Mouse (Mus musculus) midbrain, embryonic 14.5 days (tissue): Measurements from ENCODE around the gene C130074G19Rik. TPM values are rescaled to one million over a fixed set of nuclear protein-coding genes. Genes with fewer than 3 reads are reported as not detected.

ENCODE experiments used
- ATAC-seq: fragments of 200-750 bp; cut with Nextera tagmentation; 2 replicates; pipeline ENCODE4 v1.8.0; 2017; ENCODE audit warnings: moderate number of reproducible peaks, moderate library complexity; ENCODE audit not compliant: low FRiP score, low TSS enrichment
- DNase-seq: peaks from one replicate; pipeline ENCODE4 v3.0.0-alpha.2; 2015
- H3K27ac ChIP-seq: fragments of 300-500 bp; sonication (generic); replicated peaks from 2 replicates; pipeline ENCODE4 v1.5.1; 2014; ENCODE audit warnings: mild to moderate bottlenecking, low read depth, low read length, moderate library complexity
- H3K27me3 ChIP-seq: fragments of 300-500 bp; sonication (generic); 2 replicates; pipeline ENCODE4 v1.6.1; 2014; ENCODE audit warnings: low read length, control low read depth, mixed read lengths; ENCODE audit not compliant: control insufficient read depth, insufficient read depth
- H3K36me3 ChIP-seq: fragments of 300-500 bp; sonication (generic); 2 replicates; pipeline ENCODE4 v1.6.1; 2014; ENCODE audit warnings: low read length, control low read depth; ENCODE audit not compliant: control insufficient read depth, insufficient read depth
- H3K4me1 ChIP-seq: fragments of 300-500 bp; sonication (generic); 2 replicates; pipeline ENCODE4 v1.6.1; 2014; ENCODE audit warnings: mild to moderate bottlenecking, antibody characterized with exemption, low read length, control low read depth; ENCODE audit not compliant: control insufficient read depth, insufficient read depth
- H3K4me2 ChIP-seq: fragments of 300-500 bp; sonication (generic); 2 replicates; pipeline ENCODE4 v1.6.1; 2014; ENCODE audit warnings: mild to moderate bottlenecking, low read length, moderate library complexity
- H3K4me3 ChIP-seq: fragments of 300-500 bp; sonication (generic); replicated peaks from 2 replicates; pipeline ENCODE4 v1.5.1; 2014; ENCODE audit warnings: low read depth, low read length
- H3K9ac ChIP-seq: fragments of 300-500 bp; sonication (generic); replicated peaks from 2 replicates; pipeline ENCODE4 v1.6.1; 2014; ENCODE audit warnings: mild to moderate bottlenecking, low read length, moderate library complexity
- H3K9me3 ChIP-seq: fragments of 300-500 bp; sonication (generic); 2 replicates; pipeline ENCODE4 v1.6.1; 2016; ENCODE audit warnings: low read length, control low read depth, mixed read lengths; ENCODE audit not compliant: control insufficient read depth
- WGBS: fragments of 180-500 bp; shearing (Covaris S2); extraction: QIAGEN DNeasy Blood & Tissue Kit; methylation state at CpG from one replicate; pipeline ENCODE4 v1.1.7; 2014; 5-methylcytosine and 5-hydroxymethylcytosine counted together
- polyA plus RNA-seq: library from polyadenylated mRNA; unstranded; fragments of >200 nt; fragmentation: Nextera tagmentation; extraction: Ambion mirVana; gene quantifications from 2 replicates; pipeline ENCODE4 v1.2.1, GENCODE M21; 2014

The C130074G19Rik gene
- 0.40 and 1.1 TPM in 2 replicates for polyA plus RNA-seq

DNA sequence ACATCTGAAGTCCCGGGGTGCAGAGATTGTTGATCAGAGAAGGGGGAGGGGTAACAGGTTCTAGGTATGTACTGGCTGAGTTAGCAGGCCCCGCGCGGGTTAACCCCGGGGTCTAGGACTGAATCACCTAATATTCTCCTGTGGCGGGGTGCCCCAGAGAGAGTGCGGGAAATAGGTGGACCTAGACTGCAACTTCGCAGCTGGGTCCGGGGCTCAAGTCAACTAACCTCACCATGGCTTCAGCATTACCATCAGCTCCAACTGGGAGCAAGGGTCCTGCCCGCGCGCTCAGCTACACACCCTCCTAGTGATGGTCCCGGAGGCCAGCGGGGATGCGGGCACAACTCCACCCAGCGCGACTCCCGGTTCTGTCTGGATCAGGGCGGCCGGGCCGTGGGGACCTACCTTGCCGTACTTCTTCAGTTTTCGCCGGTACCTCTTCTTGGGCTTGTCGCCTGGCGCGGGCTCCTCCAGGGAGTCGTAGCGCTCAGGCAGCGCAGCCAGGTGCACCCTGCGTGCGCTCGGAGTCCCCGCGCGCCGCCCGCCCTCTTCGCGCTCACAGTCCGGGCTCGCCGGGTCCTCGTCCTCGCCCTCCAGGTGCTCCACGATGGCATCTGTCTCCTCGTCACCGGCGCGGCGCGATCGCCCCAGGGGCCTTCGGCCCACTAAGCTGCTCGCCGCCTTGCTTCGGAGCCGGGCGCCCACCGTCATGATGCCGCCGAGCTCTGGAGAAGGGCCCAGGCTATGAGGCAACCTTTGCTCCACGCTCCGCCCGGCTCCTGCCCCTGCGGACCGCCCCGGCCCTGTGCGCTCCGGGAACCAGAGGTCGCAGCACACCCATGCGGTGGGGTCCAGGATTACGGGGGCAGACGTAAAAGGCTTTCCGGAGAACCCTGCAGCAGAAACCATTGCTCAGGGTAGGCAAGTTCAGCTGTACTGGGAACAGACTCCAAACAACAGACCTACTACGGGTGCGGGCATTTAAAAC is at the start of gene C130074G19Rik:
TSS of gene C130074G19Rik (minus strand) at position 938 of the 988 bp plus-strand sequence.
- WGBS: 3% methylated on average over 77 of the region's 77 CpGs
- H3K27ac ChIP-seq: no peak within 1 kb of the TSS
- H3K4me2 ChIP-seq: peak within 1 kb of the TSS; percentile 74
- DNase-seq (peak; percentile 51), ATAC-seq (peak; percentile 50; the same call in 1 of the 2 replicates)
- H3K4me1 ChIP-seq: no peaks in the 10 kb centered on the region
- H3K4me3 ChIP-seq: peak within 1 kb of the TSS; percentile 36
- no peaks in the 10 kb centered on the region for H3K9me3 ChIP-seq
- no peaks in the 10 kb centered on the region for H3K36me3 ChIP-seq
- H3K27me3 ChIP-seq: peaks cover 33% of the 10 kb centered on the region
- H3K9ac ChIP-seq: peak within 1 kb of the TSS; percentile 39; the same call in 1 of the 2 replicates

DNA sequence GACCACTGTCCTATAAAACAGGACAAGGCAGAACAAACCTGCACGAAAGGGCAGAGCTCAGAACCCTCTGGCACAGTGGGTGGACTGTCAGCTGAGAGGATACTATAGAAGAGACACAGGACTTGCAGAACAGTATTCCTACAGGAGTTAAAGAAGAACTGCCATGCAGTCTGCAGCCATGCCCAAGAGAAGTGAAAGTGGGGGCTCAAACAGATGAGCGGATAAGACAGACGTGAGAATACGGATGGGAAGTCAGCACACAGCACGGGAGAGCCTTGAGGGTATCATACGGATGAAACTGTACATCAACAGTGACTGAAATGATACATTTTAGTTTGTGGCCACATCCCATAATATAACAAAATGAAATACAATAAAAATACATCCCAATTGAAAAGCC is 48.1 kb upstream of the C130074G19Rik start:
- DNase-seq (no peak), ATAC-seq (no peak)
- Histone ChIP-seq H3K9ac (no peak overlapping the region), H3K9me3 (no peaks in the 10 kb centered on the region), H3K27ac (no peak overlapping the region), H3K36me3 (peaks cover 31% of the 10 kb centered on the region), H3K4me2 (no peak overlapping the region), H3K4me3 (no peak overlapping the region), H3K4me1 (no peaks in the 10 kb centered on the region), H3K27me3 (no peaks in the 10 kb centered on the region)
- WGBS: 90% methylated on average over 6 of the region's 6 CpGs

DNA sequence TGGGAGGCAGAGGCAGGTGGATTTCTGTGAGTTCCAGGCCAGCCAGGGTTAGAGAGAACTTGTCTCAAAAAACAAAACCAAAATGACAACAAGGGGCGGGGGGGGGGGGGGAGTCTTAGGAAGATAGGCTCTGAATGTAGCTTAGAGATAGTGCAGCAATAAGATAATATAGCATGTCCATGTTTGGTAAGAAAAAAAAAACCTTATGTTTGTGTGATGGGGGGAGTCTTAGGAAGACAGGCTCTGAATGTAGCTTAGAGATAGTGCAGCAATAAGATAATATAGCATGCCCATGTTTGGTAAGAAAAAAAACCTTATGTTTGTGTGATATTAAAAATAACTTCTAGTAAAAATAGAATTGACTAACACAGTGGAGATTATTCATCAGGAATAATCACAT is 45.4 kb upstream of the C130074G19Rik start:
- no peak for ATAC-seq
- Histone ChIP-seq H3K27ac (no peak overlapping the region), H3K4me1 (no peaks in the 10 kb centered on the region), H3K4me2 (no peak overlapping the region), H3K9me3 (no peaks in the 10 kb centered on the region), H3K4me3 (no peak overlapping the region), H3K27me3 (no peaks in the 10 kb centered on the region), H3K36me3 (peaks cover 54% of the 10 kb centered on the region), H3K9ac (no peak overlapping the region)
- WGBS: 75% methylated on average over 1 of the region's 1 CpGs
- no peak for DNase-seq

DNA sequence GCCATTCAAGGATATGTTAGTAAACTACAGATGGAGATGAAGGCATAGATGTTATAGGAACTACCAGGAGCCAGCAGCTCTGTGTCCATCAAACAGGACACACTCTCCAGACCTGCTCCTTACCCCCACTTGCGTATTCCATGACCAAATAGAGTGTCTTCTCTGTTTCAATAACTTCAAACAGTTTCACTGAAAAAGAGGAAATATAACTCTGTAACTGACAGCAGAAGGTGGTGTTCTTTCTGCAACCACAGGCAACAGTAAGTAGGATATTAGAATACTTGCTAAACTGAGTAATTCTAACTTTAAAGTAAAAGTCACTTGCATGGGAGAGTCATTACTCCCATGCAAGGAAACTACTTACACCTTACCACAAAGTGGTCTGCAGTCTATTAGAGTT is 44.9 kb upstream of the C130074G19Rik start:
- peaks cover 58% of the 10 kb centered on the region for H3K36me3 ChIP-seq
- H3K9me3 ChIP-seq: no peaks in the 10 kb centered on the region
- ATAC-seq (no peak), DNase-seq (no peak)
- H3K9ac ChIP-seq: no peak overlapping the region
- 95% methylated on average over 1 of the region's 1 CpGs for WGBS
- H3K27ac ChIP-seq: no peak overlapping the region
- H3K4me2 ChIP-seq: no peak overlapping the region
- no peaks in the 10 kb centered on the region for H3K27me3 ChIP-seq
- no peak overlapping the region for H3K4me3 ChIP-seq
- H3K4me1 ChIP-seq: no peaks in the 10 kb centered on the region

DNA sequence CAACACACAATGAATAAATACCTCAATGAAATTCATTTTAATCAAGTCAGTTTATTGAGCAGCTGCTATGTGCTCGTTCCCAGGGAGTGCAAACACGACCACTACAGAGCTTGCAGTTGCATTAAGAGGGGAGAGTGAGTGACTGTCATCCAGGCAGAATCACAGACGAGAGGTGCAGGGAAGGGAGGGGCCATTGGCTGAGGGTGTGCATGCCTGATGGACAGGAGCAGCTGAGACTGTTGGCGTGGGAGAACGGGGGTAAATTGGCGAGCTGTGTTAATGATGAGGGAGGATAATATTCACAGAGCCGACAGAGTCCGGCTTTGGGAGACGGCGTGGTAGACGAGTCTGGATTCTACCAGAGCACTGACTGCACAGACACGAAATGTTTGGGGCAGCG is 39.8 kb upstream of the C130074G19Rik start:
- no peak overlapping the region for H3K4me2 ChIP-seq
- 89% methylated on average over 13 of the region's 13 CpGs for WGBS
- no peak overlapping the region for H3K9ac ChIP-seq
- H3K4me3 ChIP-seq: no peak overlapping the region
- no peak for DNase-seq
- no peaks in the 10 kb centered on the region for H3K9me3 ChIP-seq
- ATAC-seq: no peak
- H3K36me3 ChIP-seq: peaks cover 74% of the 10 kb centered on the region
- H3K27ac ChIP-seq: no peak overlapping the region
- H3K27me3 ChIP-seq: no peaks in the 10 kb centered on the region
- no peaks in the 10 kb centered on the region for H3K4me1 ChIP-seq

DNA sequence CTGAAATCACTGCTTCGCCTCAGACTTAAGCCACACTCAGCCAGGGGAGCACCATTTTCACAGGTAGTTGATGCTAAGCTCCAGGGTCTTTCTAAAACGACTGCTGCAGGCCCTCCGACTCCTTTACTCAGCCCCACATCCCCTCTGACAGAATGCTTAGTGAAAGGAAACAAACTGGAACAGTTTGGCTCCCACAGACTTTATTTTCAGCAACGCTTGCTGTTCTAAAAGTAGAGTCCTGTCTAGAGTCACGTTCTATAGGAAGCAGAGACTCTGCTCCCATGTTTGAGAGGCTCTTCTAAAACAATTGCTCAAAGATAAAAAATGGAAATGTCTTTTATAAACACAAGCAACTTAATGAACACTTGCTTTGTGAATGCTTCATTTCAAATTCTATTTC is 37.0 kb upstream of the C130074G19Rik start:
- ATAC-seq: no peak
- Histone ChIP-seq H3K9me3 (no peaks in the 10 kb centered on the region), H3K27me3 (no peaks in the 10 kb centered on the region), H3K4me2 (no peak overlapping the region), H3K36me3 (peaks cover 65% of the 10 kb centered on the region), H3K27ac (no peak overlapping the region), H3K4me3 (no peak overlapping the region), H3K9ac (no peak overlapping the region), H3K4me1 (no peaks in the 10 kb centered on the region)
- DNase-seq: no peak
- WGBS: 90% methylated on average over 5 of the region's 5 CpGs

DNA sequence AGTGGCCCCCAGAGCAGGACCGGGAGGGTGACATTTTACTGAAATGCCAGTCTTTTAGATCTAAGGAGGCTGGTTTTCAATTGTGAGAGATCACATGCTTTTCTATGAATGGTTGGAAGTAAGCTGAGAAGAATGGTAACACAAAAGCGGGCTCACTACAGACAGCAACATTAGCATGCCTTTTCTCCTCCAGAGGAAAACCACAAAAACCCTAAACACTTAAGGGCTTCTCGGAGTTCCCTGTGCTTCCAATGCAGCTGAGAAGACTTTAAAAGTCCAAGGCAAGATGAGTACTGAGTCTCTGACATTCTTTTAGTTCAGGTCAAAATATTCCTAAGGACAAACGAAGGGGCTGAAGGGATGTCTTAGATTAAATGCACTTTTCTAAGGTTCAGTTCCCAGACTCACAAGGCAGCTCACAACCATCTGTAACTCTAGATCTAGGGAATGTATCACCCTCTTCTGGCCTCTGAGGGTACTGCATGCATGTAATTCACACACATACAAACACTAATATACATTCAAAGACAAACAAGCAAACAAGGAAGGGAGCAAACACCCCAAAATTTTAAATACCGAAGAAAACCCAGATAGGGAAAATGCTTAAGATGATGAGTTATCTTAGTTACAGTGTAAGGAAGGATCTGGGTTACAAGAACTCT is 35.3 kb upstream of the C130074G19Rik start:
- H3K4me1 ChIP-seq: no peaks in the 10 kb centered on the region
- no peak overlapping the region for H3K9ac ChIP-seq
- 71% methylated on average over 5 of the region's 5 CpGs for WGBS
- H3K4me2 ChIP-seq: no peak overlapping the region
- peaks cover 62% of the 10 kb centered on the region for H3K36me3 ChIP-seq
- no peaks in the 10 kb centered on the region for H3K27me3 ChIP-seq
- ATAC-seq: no peak
- no peak overlapping the region for H3K27ac ChIP-seq
- no peaks in the 10 kb centered on the region for H3K9me3 ChIP-seq
- H3K4me3 ChIP-seq: no peak overlapping the region
- DNase-seq: peak; percentile 52

DNA sequence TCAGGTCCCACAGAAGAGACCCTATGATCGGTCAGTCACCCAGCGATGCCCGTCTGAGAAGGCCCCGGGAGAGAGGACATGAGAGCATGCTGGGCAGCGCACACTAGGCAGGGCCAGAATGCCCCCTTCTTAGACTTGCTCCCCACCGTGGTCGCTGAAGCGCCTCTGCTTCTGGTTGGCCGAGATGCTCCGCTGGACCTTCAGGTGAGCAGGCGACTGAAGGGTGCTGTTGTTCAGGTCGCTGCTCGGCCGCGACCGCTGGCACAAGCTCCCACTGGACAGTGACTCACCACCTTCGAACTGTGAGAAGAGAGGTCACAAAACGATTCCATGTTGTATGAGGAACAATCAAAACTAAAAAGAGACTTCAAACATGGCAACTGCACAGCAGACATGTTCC is 29.3 kb upstream of the C130074G19Rik start:
- H3K36me3 ChIP-seq: peaks cover 84% of the 10 kb centered on the region
- DNase-seq (no peak), ATAC-seq (no peak)
- H3K9me3 ChIP-seq: no peaks in the 10 kb centered on the region
- no peak overlapping the region for H3K4me3 ChIP-seq
- H3K9ac ChIP-seq: no peak overlapping the region
- H3K4me1 ChIP-seq: no peaks in the 10 kb centered on the region
- H3K27me3 ChIP-seq: no peaks in the 10 kb centered on the region
- no peak overlapping the region for H3K4me2 ChIP-seq
- no peak overlapping the region for H3K27ac ChIP-seq
- WGBS: 93% methylated on average over 18 of the region's 18 CpGs
